Mouse (Mus musculus) liver, postnatal 0 days (tissue): ENCODE data around the gene Socs2. TPM values are rescaled to one million over a fixed set of nuclear protein-coding genes. Genes with fewer than 3 reads are reported as not detected.

Experiments used
- ATAC-seq: fragments of 200-750 bp; cut with Nextera tagmentation; 2 replicates; pipeline ENCODE4 v1.8.0; 2017; ENCODE audit warnings: mild to moderate bottlenecking, moderate library complexity
- DNase-seq: peaks from one replicate; pipeline ENCODE4 v3.0.0-alpha.2; 2016
- H3K27ac ChIP-seq: fragments of 300-500 bp; sonication (generic); 2 replicates; pipeline ENCODE4 v1.5.1; 2014; ENCODE audit warnings: antibody characterized with exemption, moderate library complexity, mild to moderate bottlenecking, low read depth
- H3K27me3 ChIP-seq: fragments of 300-500 bp; sonication (generic); 2 replicates; pipeline ENCODE4 v1.6.1; 2014; ENCODE audit warnings: low read length, control low read depth, mixed read lengths; ENCODE audit not compliant: insufficient read depth
- H3K36me3 ChIP-seq: fragments of 300-500 bp; sonication (generic); replicated peaks from 2 replicates; pipeline ENCODE4 v1.6.1; 2014; ENCODE audit warnings: mild to moderate bottlenecking, control low read depth, low read length, moderate library complexity, mixed read lengths; ENCODE audit not compliant: insufficient read depth
- H3K4me1 ChIP-seq: fragments of 300-500 bp; sonication (generic); 2 replicates; pipeline ENCODE4 v1.6.1; 2014; ENCODE audit warnings: antibody characterized with exemption, mild to moderate bottlenecking, control low read depth; ENCODE audit not compliant: insufficient read depth
- H3K4me2 ChIP-seq: fragments of 300-500 bp; sonication (generic); 2 replicates; pipeline ENCODE4 v1.6.1; 2014; ENCODE audit warnings: low read depth, mild to moderate bottlenecking, low read length, moderate library complexity, mixed read lengths
- H3K4me3 ChIP-seq: fragments of 300-500 bp; sonication (generic); 2 replicates; pipeline ENCODE4 v1.5.1; 2014; ENCODE audit warnings: low read depth, low read length
- H3K9ac ChIP-seq: fragments of 300-500 bp; sonication (generic); replicated peaks from 2 replicates; pipeline ENCODE4 v1.6.1; 2014; ENCODE audit warnings: mild to moderate bottlenecking, moderate library complexity
- H3K9me3 ChIP-seq: fragments of 300-500 bp; sonication (generic); 2 replicates; pipeline ENCODE4 v1.6.1; 2016; ENCODE audit warnings: mild to moderate bottlenecking, control low read depth, low read length, mixed read lengths
- CTCF ChIP-seq: sonication (generic); IDR thresholded peaks from 2 replicates; pipeline ENCODE4 v1.5.1; 2016; ENCODE audit warnings: antibody characterized with exemption, low read depth
- EP300 ChIP-seq: IDR thresholded peaks from 2 replicates; pipeline ENCODE4 v1.6.1; 2016; ENCODE audit warnings: antibody characterized with exemption, low read depth, mild to moderate bottlenecking
- whole genome bisulfite sequencing: fragments of 180-500 bp; shearing (Covaris S2); extraction: QIAGEN DNeasy Blood & Tissue Kit; methylation state at CpG from one replicate; pipeline ENCODE4 v1.1.7; 2014; ENCODE audit not compliant: insufficient replicate concordance; 5-methylcytosine and 5-hydroxymethylcytosine counted together
- polyA plus RNA-seq: library from polyadenylated mRNA; unstranded; fragments of >200 nt; fragmentation: Nextera tagmentation; extraction: Ambion mirVana; gene quantifications from 2 replicates; pipeline ENCODE4 v1.2.1, GENCODE M21; 2015

Socs2 gene
- polyA plus RNA-seq, 1 experiment from 2014 or later = 67.1 TPM

GRCm38 (mm10) chr10:95442334-95442733 is 25.4 kb upstream of the Socs2 start:
- H3K4me3 ChIP-seq = no peak overlapping the region
- no peaks in the 10 kb centered on the region for H3K4me1 ChIP-seq
- TF ChIP-seq CTCF = no peak
- TF ChIP-seq EP300 = no peak
- no peak overlapping the region for H3K4me2 ChIP-seq
- DNase-seq (no peak), ATAC-seq (no peak)
- H3K36me3 ChIP-seq = no peaks in the 10 kb centered on the region
- 51% methylated on average over 4 of the region's 4 CpGs for WGBS
- no peak overlapping the region for H3K27ac ChIP-seq
- H3K9me3 ChIP-seq = no peaks in the 10 kb centered on the region
- H3K9ac ChIP-seq = no peak overlapping the region
- no peaks in the 10 kb centered on the region for H3K27me3 ChIP-seq

- Histone ChIP-seq H3K27ac (no peak overlapping the region), H3K4me3 (no peak overlapping the region), H3K27me3 (no peaks in the 10 kb centered on the region), H3K9ac (no peak overlapping the region), H3K4me1 (no peaks in the 10 kb centered on the region), H3K36me3 (no peaks in the 10 kb centered on the region), H3K9me3 (no peaks in the 10 kb centered on the region), H3K4me2 (no peak overlapping the region)
- ATAC-seq (peak; percentile 69), DNase-seq (no peak)
- WGBS = 44% methylated on average over 2 of the region's 2 CpGs
- peak; percentile 47 for TF ChIP-seq CTCF
- no peak for TF ChIP-seq EP300
Measured at GRCm38 (mm10) chr10:95440566-95440965, 23.6 kb upstream of the Socs2 start.

GRCm38 (mm10) chr10:95439718-95440339 is 22.8 kb upstream of the Socs2 start:
- DNase-seq = no peak
- 72% methylated on average over 10 of the region's 10 CpGs for WGBS

GRCm38 (mm10) chr10:95438941-95439340 is 22.0 kb upstream of the Socs2 start:
- 47% methylated on average over 11 of the region's 11 CpGs for WGBS
- H3K9ac ChIP-seq = no peak overlapping the region
- H3K9me3 ChIP-seq = no peaks in the 10 kb centered on the region
- no peaks in the 10 kb centered on the region for H3K4me1 ChIP-seq
- ATAC-seq (peak; percentile 85), DNase-seq (peak; percentile 40)
- H3K36me3 ChIP-seq = no peaks in the 10 kb centered on the region
- H3K4me2 ChIP-seq = no peak overlapping the region
- H3K4me3 ChIP-seq = no peak overlapping the region
- peak overlapping the region; percentile 61 for H3K27ac ChIP-seq
- H3K27me3 ChIP-seq = no peaks in the 10 kb centered on the region
- TF ChIP-seq CTCF = no peak
- TF ChIP-seq EP300 = 0 out of 2 replicates have a peak, but pooled peaks have one; percentile 13

More at GRCm38 (mm10) chr10:95439718-95440339, 22.8 kb upstream of the Socs2 start:
- Histone ChIP-seq H3K9ac (no peak overlapping the region), H3K4me3 (no peak overlapping the region), H3K27ac (peak overlapping the region; percentile 61; the same call in 1 of the 2 replicates), H3K4me1 (no peaks in the 10 kb centered on the region), H3K4me2 (no peak overlapping the region), H3K36me3 (no peaks in the 10 kb centered on the region), H3K27me3 (no peaks in the 10 kb centered on the region), H3K9me3 (no peaks in the 10 kb centered on the region)
- no peak for ATAC-seq
- TF ChIP-seq EP300 (no peak), CTCF (no peak)

GRCm38 (mm10) chr10:95430271-95430670 is 13.3 kb upstream of the Socs2 start:
- no peak overlapping the region for H3K9ac ChIP-seq
- ATAC-seq (0 out of 2 replicates have a peak, but pooled peaks have one; percentile 14), DNase-seq (no peak)
- no peaks in the 10 kb centered on the region for H3K36me3 ChIP-seq
- H3K4me2 ChIP-seq = no peak overlapping the region
- H3K27ac ChIP-seq = peak overlapping the region; percentile 62
- peaks cover 8% of the 10 kb centered on the region; the same call in 1 of the 2 replicates for H3K4me1 ChIP-seq
- WGBS = 56% methylated on average over 10 of the region's 10 CpGs
- H3K27me3 ChIP-seq = no peaks in the 10 kb centered on the region
- H3K9me3 ChIP-seq = no peaks in the 10 kb centered on the region
- H3K4me3 ChIP-seq = no peak overlapping the region
- TF ChIP-seq CTCF (no peak), EP300 (no peak)

GRCm38 (mm10) chr10:95429111-95429510 is 12.1 kb upstream of the Socs2 start:
- ATAC-seq = peak; percentile 32; the same call in 1 of the 2 replicates
- 76% methylated on average over 1 of the region's 1 CpGs for WGBS

More at GRCm38 (mm10) chr10:95429111-95429510, 12.1 kb upstream of the Socs2 start:
- TF ChIP-seq EP300 (no peak), CTCF (no peak)
- Histone ChIP-seq H3K9me3 (no peaks in the 10 kb centered on the region), H3K27ac (no peak overlapping the region), H3K4me2 (no peak overlapping the region), H3K36me3 (no peaks in the 10 kb centered on the region), H3K4me1 (peaks cover 8% of the 10 kb centered on the region; the same call in 1 of the 2 replicates), H3K4me3 (no peak overlapping the region), H3K9ac (no peak overlapping the region), H3K27me3 (no peaks in the 10 kb centered on the region)
- DNase-seq = no peak
